In the genomic region with DNA sequence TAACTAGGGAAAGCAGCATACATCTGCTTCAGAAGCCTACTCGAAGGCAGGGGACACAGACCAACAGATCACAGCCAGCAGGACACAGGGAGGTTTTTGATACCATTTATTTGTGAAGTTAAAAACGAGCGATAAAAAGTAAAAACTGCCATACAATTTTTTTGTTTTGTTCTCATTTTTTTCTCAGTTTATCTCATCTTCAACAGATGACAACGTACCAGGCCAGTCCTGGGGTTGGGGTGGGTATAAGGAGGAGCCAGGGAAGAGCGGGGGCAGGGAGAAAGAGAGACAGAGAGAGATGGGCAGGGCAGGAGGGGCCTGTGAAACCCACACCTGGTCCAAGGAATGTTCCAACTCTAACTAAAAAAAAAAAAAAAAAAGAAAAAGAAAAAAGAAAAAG, we compare ENCODE assay signal across 31 mouse cellular contexts. TPM values are rescaled to one million over a fixed set of nuclear protein-coding genes. Genes with fewer than 3 reads are reported as not detected.
DNase-seq lines count a peak whose midpoint lies in the region; ATAC-seq and TF ChIP-seq lines count a peak whose summit lies in the region.
"Had no signal": no experiment of that assay in that cellular context is flagged by ENCODE, and none has a peak within 500 bp of the region (broad histone marks: within the 10 kb centered on the region; RNA-seq: fewer than 3 reads in every experiment).

No protein-coding gene starts in this region.

- H3K4me3 ChIP-seq in MEL (ENCODE audit: control insufficient read depth in 1 of 2, insufficient read depth in 1 of 2, low read depth in 2 of 2, low read length in 2 of 2) = no peak overlapping the region
- H3K4me3 ChIP-seq in liver, embryonic 12.5 days = no peak overlapping the region
- H3K4me3 ChIP-seq in liver, embryonic 15.5 days (replicated peaks) = no peak overlapping the region
- H3K4me3 ChIP-seq in kidney, embryonic 16.5 days (ENCODE audit: low read length) = no peak overlapping the region
- H3K4me3 ChIP-seq: forebrain, embryonic 10.5 days; forebrain, embryonic 13.5 days; gastrocnemius, adult 2 months; heart, embryonic 12.5 days; heart, embryonic 15.5 days; hindbrain, embryonic 10.5 days; hindbrain, embryonic 13.5 days had no signal

- DNase-seq in MEL (ENCODE audit: low read depth, low spot score) = no peak
- no peak for DNase-seq in adrenal gland, postnatal 4 days (ENCODE audit: low spot score in 2 of 2)
- DNase-seq in cerebellum, postnatal 14 days = no peak
- DNase-seq in lung, postnatal 10 days = no peak
- DNase-seq: adrenal gland, adult 8-10 months; adrenal gland, postnatal 25 days; B cell, adult 2 months; cerebellum, adult 18-20 months; cerebellum, adult 9-11 months; gastrocnemius, adult 2 months; gastrocnemius, postnatal 14 days; heart, adult 11 months; heart, postnatal 10 days; heart, postnatal 36 days had no signal

- no peak for TF ChIP-seq CTCF in MEL (IDR thresholded peaks at IDR 0.05 in 2 of 3, conservative IDR thresholded peaks at IDR 0.05 in 1 of 3; ENCODE audit: control insufficient read depth in 1 of 3, insufficient read depth in 1 of 3, low read depth in 2 of 3, low read length in 3 of 3, poor library complexity in 1 of 3, severe bottlenecking in 1 of 3)

- TF ChIP-seq EP300 in MEL (IDR thresholded peaks at IDR 0.05; ENCODE audit: low read depth in 1 of 2, low read length in 2 of 2) = peak in 1 of 2 experiments; percentile 62; a peak in 2 of 4 replicates

- ATAC-seq in liver, embryonic 12.5 days = no peak
- peak; percentile 33; the same call in 1 of the 2 replicates for ATAC-seq in liver, embryonic 15.5 days (ENCODE audit: insufficient read depth)
- ATAC-seq in megakaryocyte progenitor cell, adult 5-6 weeks (replicated peaks; ENCODE audit: poor library complexity) = peak; percentile 51
- no peak for ATAC-seq in kidney, embryonic 16.5 days (ENCODE audit: low FRiP score, low TSS enrichment)
- ATAC-seq: activated CD4-positive, CD25-positive, alpha-beta regulatory T cell, adult 4 months; forebrain, embryonic 13.5 days; forebrain, embryonic 16.5 days; hindbrain, embryonic 16.5 days had no signal

- H3K4me2 ChIP-seq in liver, embryonic 12.5 days = no peak overlapping the region
- no peak overlapping the region for H3K4me2 ChIP-seq in liver, embryonic 15.5 days
- no peak overlapping the region for H3K4me2 ChIP-seq in kidney, embryonic 16.5 days (replicated peaks; ENCODE audit: low read depth, low read length)
- H3K4me2 ChIP-seq: forebrain, embryonic 13.5 days; heart, embryonic 12.5 days; heart, embryonic 15.5 days; hindbrain, embryonic 13.5 days had no signal

- peak overlapping the region; percentile 41 for H3K27ac ChIP-seq in MEL (ENCODE audit: control insufficient read depth, low read depth, low read length)
- H3K27ac ChIP-seq in liver, embryonic 12.5 days = peak overlapping the region; percentile 85
- peak overlapping the region; percentile 79 for H3K27ac ChIP-seq in liver, embryonic 15.5 days (replicated peaks)
- H3K27ac ChIP-seq in kidney, embryonic 16.5 days (ENCODE audit: low read length) = no peak overlapping the region
- H3K27ac ChIP-seq: forebrain, embryonic 10.5 days; forebrain, embryonic 13.5 days; gastrocnemius, adult 2 months; heart, embryonic 15.5 days; hindbrain, embryonic 10.5 days; hindbrain, embryonic 13.5 days had no signal

- no peak overlapping the region for H3K9ac ChIP-seq in MEL (ENCODE audit: control insufficient read depth, low read depth, low read length, poor library complexity, severe bottlenecking)
- peak overlapping the region; percentile 6; the same call in 1 of the 2 replicates for H3K9ac ChIP-seq in liver, embryonic 12.5 days
- H3K9ac ChIP-seq in liver, embryonic 15.5 days = no peak overlapping the region
- no peak overlapping the region for H3K9ac ChIP-seq in kidney, embryonic 16.5 days (replicated peaks; ENCODE audit: low read length)
- H3K9ac ChIP-seq: forebrain, embryonic 13.5 days; heart, embryonic 12.5 days; heart, embryonic 15.5 days; hindbrain, embryonic 13.5 days had no signal

- WGBS in liver, embryonic 12.5 days (ENCODE audit: insufficient replicate concordance) = 45% methylated on average over 5 of the region's 5 CpGs
- WGBS in liver, embryonic 15.5 days (ENCODE audit: insufficient replicate concordance) = 29% methylated on average over 5 of the region's 5 CpGs
- 93% methylated on average over 5 of the region's 5 CpGs for WGBS in kidney, embryonic 16.5 days

- H3K79me2 ChIP-seq in MEL (ENCODE audit: control insufficient read depth, insufficient read depth, low read length, poor library complexity) = no peaks in the 10 kb centered on the region

- TF ChIP-seq RAD21 in MEL (IDR thresholded peaks at IDR 0.05; ENCODE audit: low read depth, low read length) = no peak

- no peak for TF ChIP-seq POLR2A in MEL (IDR thresholded peaks at IDR 0.05; ENCODE audit: control insufficient read depth in 1 of 2, insufficient read depth in 1 of 2, low read depth in 1 of 2, low read length in 2 of 2, poor library complexity in 1 of 2)

- peaks cover 0 to 6% of the 10 kb centered on the region in 2 experiments; a peak in 1 of 4 replicates for H3K4me1 ChIP-seq in MEL (ENCODE audit: control insufficient read depth in 1 of 2, insufficient read depth in 2 of 2, low read length in 2 of 2)
- H3K4me1 ChIP-seq in liver, embryonic 12.5 days = peaks cover 72% of the 10 kb centered on the region
- peaks cover 69% of the 10 kb centered on the region for H3K4me1 ChIP-seq in liver, embryonic 15.5 days (replicated peaks)
- no peaks in the 10 kb centered on the region for H3K4me1 ChIP-seq in kidney, embryonic 16.5 days (ENCODE audit: insufficient read depth, low read length)
- H3K4me1 ChIP-seq: forebrain, embryonic 10.5 days; forebrain, embryonic 13.5 days; heart, embryonic 12.5 days; heart, embryonic 15.5 days; hindbrain, embryonic 10.5 days; hindbrain, embryonic 13.5 days had no signal

- H3K9me3 ChIP-seq in MEL (replicated peaks; ENCODE audit: insufficient read depth, low read length) = no peaks in the 10 kb centered on the region
- H3K9me3 ChIP-seq in liver, embryonic 12.5 days (replicated peaks) = no peaks in the 10 kb centered on the region
- no peaks in the 10 kb centered on the region for H3K9me3 ChIP-seq in liver, embryonic 15.5 days (replicated peaks)
- H3K9me3 ChIP-seq in kidney, embryonic 16.5 days (ENCODE audit: low read length) = no peaks in the 10 kb centered on the region
- H3K9me3 ChIP-seq: forebrain, embryonic 10.5 days; forebrain, embryonic 13.5 days; heart, embryonic 12.5 days; heart, embryonic 15.5 days; hindbrain, embryonic 10.5 days; hindbrain, embryonic 13.5 days had no signal

- no peaks in the 10 kb centered on the region for H3K27me3 ChIP-seq in MEL (ENCODE audit: control insufficient read depth in 1 of 2, insufficient read depth in 2 of 2, low read length in 2 of 2)
- no peaks in the 10 kb centered on the region for H3K27me3 ChIP-seq in liver, embryonic 12.5 days (replicated peaks)
- no peaks in the 10 kb centered on the region for H3K27me3 ChIP-seq in liver, embryonic 15.5 days
- no peaks in the 10 kb centered on the region for H3K27me3 ChIP-seq in kidney, embryonic 16.5 days (ENCODE audit: insufficient read depth, low read length)
- H3K27me3 ChIP-seq: CH12.LX; forebrain, embryonic 13.5 days; heart, embryonic 12.5 days; heart, embryonic 15.5 days; hindbrain, embryonic 13.5 days had no signal

- H3K36me3 ChIP-seq in MEL (ENCODE audit: control insufficient read depth in 1 of 2, insufficient read depth in 2 of 2, low read length in 2 of 2) = peaks cover 2 to 4% of the 10 kb centered on the region in 2 experiments
- H3K36me3 ChIP-seq in liver, embryonic 12.5 days = peaks cover 69% of the 10 kb centered on the region
- H3K36me3 ChIP-seq in liver, embryonic 15.5 days (replicated peaks) = peaks cover 63% of the 10 kb centered on the region
- peaks cover 62% of the 10 kb centered on the region for H3K36me3 ChIP-seq in kidney, embryonic 16.5 days (ENCODE audit: insufficient read depth, low read length)

RNA-seq across cellular contexts. Expression of a gene that starts 9.7 kb away (rescaled TPM):
- total RNA-seq in MEL (2012; rRNA removed) = 0.08 TPM in 1 of 2 replicates, not detected in the other
- under 1 TPM in 1 of 2 experiments, not detected in 1; 0.13 TPM for polyA plus RNA-seq in MEL (2012; ENCODE audit: insufficient read depth in 1 of 2, insufficient read length in 2 of 2, low read depth in 1 of 2, low replicate concordance in 2 of 2, missing spikeins in 1 of 2)
- polyA plus RNA-seq in liver, embryonic 12.5 days (2016; fragmentation: Nextera tagmentation; extraction: Ambion mirVana) = 0.11 and 0.33 TPM in 2 replicates
- polyA plus RNA-seq in liver, embryonic 15.5 days (2015; fragmentation: Nextera tagmentation; extraction: Ambion mirVana) = 0.20 and 0.36 TPM in 2 replicates
- not detected in 2 replicates for total RNA-seq in megakaryocyte progenitor cell, adult 5-6 weeks (2015)
- not detected in 2 replicates for total RNA-seq in megakaryocyte progenitor cell, adult 5-6 weeks (2017)
- polyA plus RNA-seq in kidney, embryonic 16.5 days (2015; fragmentation: Nextera tagmentation; extraction: Ambion mirVana) = 0.78 and 0.80 TPM in 2 replicates
- total RNA-seq in adrenal gland, postnatal 4 days (2021) = under 1 TPM; 0.25 to 0.45 TPM
- total RNA-seq: CH12.LX; gastrocnemius, adult 2 months; gastrocnemius, postnatal 14 days; gastrocnemius, postnatal 4 days; heart, postnatal 10 days; heart, postnatal 36 days had no signal
- polyA plus RNA-seq: embryonic facial prominence, embryonic 11.5 days had no signal

RNA-seq across cellular contexts. Expression of a gene that starts 9.9 kb away (rescaled TPM):
- total RNA-seq in MEL (2012; rRNA removed) = 116 and 145 TPM in 2 replicates
- polyA plus RNA-seq in MEL (2012; ENCODE audit: insufficient read depth in 1 of 2, insufficient read length in 2 of 2, low read depth in 1 of 2, low replicate concordance in 2 of 2, missing spikeins in 1 of 2) = 100 to 1,000 TPM in 1 of 2 experiments, not detected in 1; 171 TPM
- 76.4 and 78.5 TPM in 2 replicates for polyA plus RNA-seq in liver, embryonic 12.5 days (2016; fragmentation: Nextera tagmentation; extraction: Ambion mirVana)
- polyA plus RNA-seq in liver, embryonic 15.5 days (2015; fragmentation: Nextera tagmentation; extraction: Ambion mirVana) = 46.8 and 48.8 TPM in 2 replicates
- total RNA-seq in megakaryocyte progenitor cell, adult 5-6 weeks (2015) = 52.8 and 61.1 TPM in 2 replicates
- total RNA-seq in megakaryocyte progenitor cell, adult 5-6 weeks (2017) = 120 and 142 TPM in 2 replicates
- polyA plus RNA-seq in kidney, embryonic 16.5 days (2015; fragmentation: Nextera tagmentation; extraction: Ambion mirVana) = 71.4 and 74.0 TPM in 2 replicates
- 10 to 100 TPM; 55.7 to 58.6 TPM for total RNA-seq in adrenal gland, postnatal 4 days (2021)

RNA-seq across cellular contexts. Expression of a gene that starts 10.4 kb away (rescaled TPM):
- 89.3 and 104 TPM in 2 replicates for total RNA-seq in MEL (2012; rRNA removed)
- 100 to 1,000 TPM; 125 to 157 TPM for polyA plus RNA-seq in MEL (2012; ENCODE audit: insufficient read depth in 1 of 2, insufficient read length in 2 of 2, low read depth in 1 of 2, low replicate concordance in 2 of 2, missing spikeins in 1 of 2)
- 54.9 and 57.1 TPM in 2 replicates for polyA plus RNA-seq in liver, embryonic 12.5 days (2016; fragmentation: Nextera tagmentation; extraction: Ambion mirVana)
- 20.9 and 21.4 TPM in 2 replicates for polyA plus RNA-seq in liver, embryonic 15.5 days (2015; fragmentation: Nextera tagmentation; extraction: Ambion mirVana)
- 99.5 and 107 TPM in 2 replicates for total RNA-seq in megakaryocyte progenitor cell, adult 5-6 weeks (2015)
- total RNA-seq in megakaryocyte progenitor cell, adult 5-6 weeks (2017) = 68.5 and 89.2 TPM in 2 replicates
- polyA plus RNA-seq in kidney, embryonic 16.5 days (2015; fragmentation: Nextera tagmentation; extraction: Ambion mirVana) = 25.6 and 27.9 TPM in 2 replicates
- 100 to 1,000 TPM; 141 to 156 TPM for total RNA-seq in adrenal gland, postnatal 4 days (2021)

RNA-seq across cellular contexts. Expression of a gene that starts 20.5 kb away (rescaled TPM):
- 0.08 and 0.13 TPM in 2 replicates for total RNA-seq in MEL (2012; rRNA removed)
- under 1 TPM in 1 of 2 experiments, not detected in 1; 0.15 TPM for polyA plus RNA-seq in MEL (2012; ENCODE audit: insufficient read depth in 1 of 2, insufficient read length in 2 of 2, low read depth in 1 of 2, low replicate concordance in 2 of 2, missing spikeins in 1 of 2)
- not detected in 2 replicates for polyA plus RNA-seq in liver, embryonic 12.5 days (2016; fragmentation: Nextera tagmentation; extraction: Ambion mirVana)
- not detected in 2 replicates for polyA plus RNA-seq in liver, embryonic 15.5 days (2015; fragmentation: Nextera tagmentation; extraction: Ambion mirVana)
- total RNA-seq in megakaryocyte progenitor cell, adult 5-6 weeks (2015) = not detected in 2 replicates
- not detected in 2 replicates for total RNA-seq in megakaryocyte progenitor cell, adult 5-6 weeks (2017)
- not detected in 2 replicates for polyA plus RNA-seq in kidney, embryonic 16.5 days (2015; fragmentation: Nextera tagmentation; extraction: Ambion mirVana)
- not detected for total RNA-seq in adrenal gland, postnatal 4 days (2021)
- total RNA-seq: adrenal gland, postnatal 25 days; CH12.LX; gastrocnemius, adult 2 months; gastrocnemius, postnatal 14 days; gastrocnemius, postnatal 4 days; heart, postnatal 10 days; heart, postnatal 36 days had no signal
- polyA plus RNA-seq: activated CD4-positive, CD25-positive, alpha-beta regulatory T cell, adult 4 months; embryonic facial prominence, embryonic 11.5 days; embryonic facial prominence, embryonic 14.5 days; forebrain, embryonic 10.5 days; forebrain, embryonic 13.5 days; forebrain, embryonic 16.5 days; heart, embryonic 12.5 days; heart, embryonic 15.5 days; hindbrain, embryonic 10.5 days; hindbrain, embryonic 13.5 days; hindbrain, embryonic 16.5 days had no signal

RNA-seq across cellular contexts. Expression of a gene that starts 21.1 kb away (rescaled TPM):
- total RNA-seq in MEL (2012; rRNA removed) = not detected in 2 replicates
- 1 to 10 TPM in 1 of 2 experiments, not detected in 1; 1.0 TPM for polyA plus RNA-seq in MEL (2012; ENCODE audit: insufficient read depth in 1 of 2, insufficient read length in 2 of 2, low read depth in 1 of 2, low replicate concordance in 2 of 2, missing spikeins in 1 of 2)
- polyA plus RNA-seq in liver, embryonic 12.5 days (2016; fragmentation: Nextera tagmentation; extraction: Ambion mirVana) = 0.29 and 0.31 TPM in 2 replicates
- not detected in 2 replicates for polyA plus RNA-seq in liver, embryonic 15.5 days (2015; fragmentation: Nextera tagmentation; extraction: Ambion mirVana)
- not detected in 2 replicates for total RNA-seq in megakaryocyte progenitor cell, adult 5-6 weeks (2015)
- not detected in 2 replicates for total RNA-seq in megakaryocyte progenitor cell, adult 5-6 weeks (2017)
- 0.64 TPM in 1 of 2 replicates, not detected in the other for polyA plus RNA-seq in kidney, embryonic 16.5 days (2015; fragmentation: Nextera tagmentation; extraction: Ambion mirVana)
- 1 to 10 TPM in 1 of 2 experiments, not detected in 1; 1.8 TPM for total RNA-seq in adrenal gland, postnatal 4 days (2021)
- total RNA-seq: gastrocnemius, adult 2 months; gastrocnemius, postnatal 14 days; gastrocnemius, postnatal 4 days; heart, postnatal 10 days; heart, postnatal 36 days had no signal
- polyA plus RNA-seq: activated CD4-positive, CD25-positive, alpha-beta regulatory T cell, adult 4 months; embryonic facial prominence, embryonic 11.5 days; embryonic facial prominence, embryonic 14.5 days; forebrain, embryonic 13.5 days; heart, embryonic 15.5 days; hindbrain, embryonic 10.5 days; hindbrain, embryonic 16.5 days had no signal

Comparison
In these comparisons a context has a peak if more than half of its experiments do, and no peak if none do; other contexts are left out.
1. ATAC-seq: peak in liver, embryonic 15.5 days (single experiment) and megakaryocyte progenitor cell, adult 5-6 weeks (single experiment); none in liver, embryonic 12.5 days (single experiment) and kidney, embryonic 16.5 days (single experiment).